Comparison of ENCODE assay signal across 1 mouse cellular context in genomic region chr1:119892933-119893332, GRCm38 (mm10).
TF ChIP-seq lines count a peak whose summit lies in the region.

No protein-coding gene starts in this region.

TF ChIP-seq in MEL, 35 proteins besides CTCF, POLR2A, EP300 and RAD21 (continued from another document):
- TF ChIP-seq BHLHE40 (IDR thresholded peaks at IDR 0.05; ENCODE audit: borderline replicate concordance, low read depth, low read length): no peak
- TF ChIP-seq GATA1 (IDR thresholded peaks at IDR 0.05; ENCODE audit: low read depth, low read length): no peak
- no peak for TF ChIP-seq TCF12 (IDR thresholded peaks at IDR 0.05; ENCODE audit: low read depth, low read length)
- no peak for TF ChIP-seq RCOR1 (IDR thresholded peaks at IDR 0.05; ENCODE audit: low read depth, low read length)
- TF ChIP-seq GABPA (IDR thresholded peaks at IDR 0.05; ENCODE audit: low read depth, low read length): no peak
